Mouse (Mus musculus): ENCODE measurements around the gene Catsperz. TPM values are rescaled to one million over a fixed set of nuclear protein-coding genes. Genes with fewer than 3 reads are reported as not detected.
A peak's percentile ranks its signal among the peaks of the same experiment; 100 is the strongest.

Catsperz gene
- polyA plus RNA-seq, 1 experiment from 2014 or later, result 0.73 TPM

- Histone ChIP-seq H3K4me2 (no peak overlapping the region), H3K9me3 (replicated peaks) (no peaks in the 10 kb centered on the region), H3K9ac (no peak overlapping the region), H3K27ac (no peak overlapping the region), H3K4me1 (replicated peaks) (peaks cover 39% of the 10 kb centered on the region), H3K4me3 (replicated peaks) (no peak overlapping the region), H3K36me3 (peaks cover 13% of the 10 kb centered on the region; the same call in 1 of the 2 replicates), H3K27me3 (no peaks in the 10 kb centered on the region)
- no peak for DNase-seq
- 85% methylated on average over 6 of the region's 6 CpGs for WGBS (ENCODE audit: insufficient replicate concordance)
- ATAC-seq (ENCODE audit: low read depth), result no peak
Measured at GRCm38 (mm10) chr19:6943709-6944108, 18.5 kb upstream of the Catsperz start.

- DNase-seq, result no peak
- H3K9ac ChIP-seq, result peak overlapping the region; percentile 92
- peak overlapping the region; percentile 98 for H3K4me2 ChIP-seq
- H3K27ac ChIP-seq, result peak overlapping the region; percentile 80
- H3K4me3 ChIP-seq (replicated peaks), result peak overlapping the region; percentile 89
- H3K36me3 ChIP-seq, result peaks cover 13% of the 10 kb centered on the region; the same call in 1 of the 2 replicates
- H3K4me1 ChIP-seq (replicated peaks), result peaks cover 31% of the 10 kb centered on the region
- 21% methylated on average over 5 of the region's 5 CpGs for WGBS (ENCODE audit: insufficient replicate concordance)
- no peaks in the 10 kb centered on the region for H3K9me3 ChIP-seq (replicated peaks)
- ATAC-seq (ENCODE audit: low read depth), result peak; percentile 11
- peaks cover 4% of the 10 kb centered on the region; the same call in 1 of the 2 replicates for H3K27me3 ChIP-seq
Measured at GRCm38 (mm10) chr19:6942764-6943163, 17.6 kb upstream of the Catsperz start.

GRCm38 (mm10) chr19:6942249-6942691 is 17.1 kb upstream of the Catsperz start, which contains the start of gene Gpr137:
Gpr137 (minus strand) TSS chr19:6942480.
- H3K4me1 ChIP-seq (replicated peaks), result peaks cover 30% of the 10 kb centered on the region
- DNase-seq, result peak; percentile 95
- under 1% methylated on average over 27 of the region's 27 CpGs for WGBS (ENCODE audit: insufficient replicate concordance)
- peak within 1 kb of the TSS; percentile 94 for H3K27ac ChIP-seq
- H3K4me2 ChIP-seq, result peak within 1 kb of the TSS; percentile 98
- peak; percentile 92 for ATAC-seq (ENCODE audit: low read depth)
- H3K36me3 ChIP-seq, result peaks cover 13% of the 10 kb centered on the region; the same call in 1 of the 2 replicates
- peaks cover 4% of the 10 kb centered on the region; the same call in 1 of the 2 replicates for H3K27me3 ChIP-seq
- H3K9ac ChIP-seq, result peak within 1 kb of the TSS; percentile 92
- H3K4me3 ChIP-seq (replicated peaks), result peak within 1 kb of the TSS; percentile 89
- no peaks in the 10 kb centered on the region for H3K9me3 ChIP-seq (replicated peaks)

- under 1% methylated on average over 83 of the region's 83 CpGs for WGBS (ENCODE audit: insufficient replicate concordance)
- Histone ChIP-seq H3K27me3 (peaks cover 4% of the 10 kb centered on the region; the same call in 1 of the 2 replicates), H3K27ac (peak within 1 kb of the TSS; percentile 94), H3K4me2 (peak within 1 kb of the TSS; percentile 98), H3K9me3 (replicated peaks) (no peaks in the 10 kb centered on the region), H3K9ac (peak within 1 kb of the TSS; percentile 92), H3K36me3 (peaks cover 13% of the 10 kb centered on the region; the same call in 1 of the 2 replicates), H3K4me1 (replicated peaks) (peaks cover 30% of the 10 kb centered on the region), H3K4me3 (replicated peaks) (peak within 1 kb of the TSS; percentile 89)
- peak; percentile 88 for DNase-seq
- peak; percentile 66 for ATAC-seq (ENCODE audit: low read depth)
Measured at GRCm38 (mm10) chr19:6941372-6942248, 16.4 kb upstream of the Catsperz start, which contains the start of gene Bad. Bad (plus strand) TSS chr19:6941861.

- Histone ChIP-seq H3K9me3 (replicated peaks) (no peaks in the 10 kb centered on the region), H3K27ac (peak overlapping the region; percentile 94), H3K9ac (peak overlapping the region; percentile 92), H3K4me1 (replicated peaks) (peaks cover 30% of the 10 kb centered on the region), H3K4me3 (replicated peaks) (peak overlapping the region; percentile 89), H3K36me3 (peaks cover 9% of the 10 kb centered on the region; the same call in 1 of the 2 replicates), H3K4me2 (peak overlapping the region; percentile 98), H3K27me3 (peaks cover 11% of the 10 kb centered on the region)
- DNase-seq (no peak), ATAC-seq (ENCODE audit: low read depth) (no peak)
- WGBS (ENCODE audit: insufficient replicate concordance), result 25% methylated on average over 29 of the region's 29 CpGs
Measured at GRCm38 (mm10) chr19:6940396-6941351, 15.5 kb upstream of the Catsperz start.

GRCm38 (mm10) chr19:6939106-6940002 is 14.2 kb upstream of the Catsperz start:
- H3K9ac ChIP-seq, result no peak overlapping the region
- peaks cover 24% of the 10 kb centered on the region for H3K27me3 ChIP-seq
- WGBS (ENCODE audit: insufficient replicate concordance), result 82% methylated on average over 20 of the region's 20 CpGs
- no peaks in the 10 kb centered on the region for H3K9me3 ChIP-seq (replicated peaks)
- peaks cover 26% of the 10 kb centered on the region for H3K4me1 ChIP-seq (replicated peaks)
- no peak for DNase-seq
- no peaks in the 10 kb centered on the region for H3K36me3 ChIP-seq
- H3K4me2 ChIP-seq, result no peak overlapping the region
- H3K27ac ChIP-seq, result no peak overlapping the region
- ATAC-seq (ENCODE audit: low read depth), result no peak
- H3K4me3 ChIP-seq (replicated peaks), result no peak overlapping the region

- DNase-seq, result no peak
- H3K4me1 ChIP-seq (replicated peaks), result peaks cover 23% of the 10 kb centered on the region
- WGBS (ENCODE audit: insufficient replicate concordance), result 71% methylated on average over 16 of the region's 16 CpGs
- H3K4me3 ChIP-seq (replicated peaks), result no peak overlapping the region
- no peak overlapping the region for H3K27ac ChIP-seq
- H3K9ac ChIP-seq, result peak overlapping the region; percentile 9; the same call in 1 of the 2 replicates
- H3K9me3 ChIP-seq (replicated peaks), result no peaks in the 10 kb centered on the region
- no peak for ATAC-seq (ENCODE audit: low read depth)
- H3K4me2 ChIP-seq, result no peak overlapping the region
- peaks cover 40% of the 10 kb centered on the region for H3K27me3 ChIP-seq
- H3K36me3 ChIP-seq, result no peaks in the 10 kb centered on the region
Measured at GRCm38 (mm10) chr19:6937541-6938465, 12.6 kb upstream of the Catsperz start.

GRCm38 (mm10) chr19:6936299-6936698 is 11.1 kb upstream of the Catsperz start:
- Histone ChIP-seq H3K27me3 (peaks cover 55% of the 10 kb centered on the region), H3K4me1 (replicated peaks) (peaks cover 20% of the 10 kb centered on the region), H3K9me3 (replicated peaks) (no peaks in the 10 kb centered on the region), H3K4me2 (no peak overlapping the region), H3K36me3 (no peaks in the 10 kb centered on the region), H3K27ac (no peak overlapping the region), H3K9ac (no peak overlapping the region), H3K4me3 (replicated peaks) (no peak overlapping the region)
- 22% methylated on average over 3 of the region's 3 CpGs for WGBS (ENCODE audit: insufficient replicate concordance)
- DNase-seq (no peak), ATAC-seq (ENCODE audit: low read depth) (no peak)

- H3K4me3 ChIP-seq (replicated peaks), result peak within 1 kb of the TSS; percentile 33
- H3K27ac ChIP-seq, result no peak within 1 kb of the TSS
Measured at GRCm38 (mm10) chr19:6934195-6934977, 9.2 kb upstream of the Catsperz start, which contains the start of gene Kcnk4. Kcnk4 (minus strand) TSS chr19:6934515.

More at GRCm38 (mm10) chr19:6934195-6934977, 9.2 kb upstream of the Catsperz start, which contains the start of gene Kcnk4:
- Histone ChIP-seq H3K4me2 (peak within 1 kb of the TSS; percentile 53), H3K27me3 (peaks cover 71% of the 10 kb centered on the region), H3K4me1 (replicated peaks) (peaks cover 8% of the 10 kb centered on the region), H3K9ac (0 out of 2 replicates have a peak within 1 kb of the TSS, but pooled peaks have one; percentile 9), H3K36me3 (no peaks in the 10 kb centered on the region), H3K9me3 (replicated peaks) (no peaks in the 10 kb centered on the region)
- no peak for DNase-seq
- 17% methylated on average over 19 of the region's 23 CpGs for WGBS (ENCODE audit: insufficient replicate concordance)
- no peak for ATAC-seq (ENCODE audit: low read depth)
